Mouse (Mus musculus) thymus, adult 2 months (tissue): ENCODE data around the gene Ercc5.

Source experiments
- CTCF ChIP-seq: fragments of 200-500 bp; IDR thresholded peaks from 2 replicates; pipeline ENCODE4 v1.5.1; 2012; ENCODE audit warnings: mild to moderate bottlenecking, control low read depth, low read length, moderate library complexity, borderline replicate concordance; ENCODE audit not compliant: control insufficient read depth, poor library complexity, insufficient read depth; ENCODE audit errors: extremely low read depth
- POLR2A ChIP-seq: fragments of 200-500 bp; IDR thresholded peaks from 2 replicates; pipeline ENCODE4 v1.6.1; 2012; ENCODE audit warnings: mild to moderate bottlenecking, low read length, control low read depth, moderate library complexity; ENCODE audit not compliant: control insufficient read depth, poor library complexity, insufficient read depth; ENCODE audit errors: extremely low read depth

GRCm38 (mm10) chr1:44229044-44229443 lies 81.5 kb downstream of the Ercc5 start:
- no peak for TF ChIP-seq CTCF
- TF ChIP-seq POLR2A = no peak
